Mouse (Mus musculus) heart, embryonic 13.5 days (tissue): ENCODE measurements around the gene Sco1. TPM values are rescaled to one million over a fixed set of nuclear protein-coding genes. Genes with fewer than 3 reads are reported as not detected.
"Not testable (repeated sequence)": the region's sequence is repeated elsewhere in the genome, so short reads cannot be mapped to it uniquely, and the experiment has no call there.

Experiments
- ATAC-seq: fragments of 200-750 bp; cut with Nextera tagmentation; 2 replicates; pipeline ENCODE4 v1.8.0; 2017; ENCODE audit warnings: moderate TSS enrichment; ENCODE audit not compliant: insufficient number of reproducible peaks, low FRiP score, low TSS enrichment; ENCODE audit errors: extremely low read depth
- H3K27ac ChIP-seq: fragments of 300-500 bp; sonication (generic); replicated peaks from 2 replicates; pipeline ENCODE4 v1.5.1; 2015; ENCODE audit warnings: moderate library complexity, mild to moderate bottlenecking, inconsistent platforms
- H3K27me3 ChIP-seq: fragments of 300-500 bp; sonication (generic); replicated peaks from 2 replicates; pipeline ENCODE4 v1.6.1; 2015; ENCODE audit warnings: mild to moderate bottlenecking, inconsistent platforms
- H3K36me3 ChIP-seq: fragments of 300-500 bp; sonication (generic); 2 replicates; pipeline ENCODE4 v1.6.1; 2015; ENCODE audit warnings: mild to moderate bottlenecking, inconsistent platforms
- H3K4me1 ChIP-seq: fragments of 300-500 bp; sonication (generic); 2 replicates; pipeline ENCODE4 v1.6.1; 2015; ENCODE audit warnings: inconsistent platforms
- H3K4me2 ChIP-seq: fragments of 300-500 bp; sonication (generic); 2 replicates; pipeline ENCODE4 v1.6.1; 2015; ENCODE audit warnings: inconsistent platforms, mild to moderate bottlenecking, moderate library complexity
- H3K4me3 ChIP-seq: fragments of 300-500 bp; sonication (generic); 2 replicates; pipeline ENCODE4 v1.5.1; 2015; ENCODE audit warnings: moderate library complexity, mild to moderate bottlenecking, inconsistent platforms
- H3K9ac ChIP-seq: fragments of 300-500 bp; sonication (generic); 2 replicates; pipeline ENCODE4 v1.6.1; 2015; ENCODE audit warnings: inconsistent platforms, mild to moderate bottlenecking, moderate library complexity
- H3K9me3 ChIP-seq: fragments of 300-500 bp; sonication (generic); 2 replicates; pipeline ENCODE4 v1.6.1; 2016; ENCODE audit warnings: inconsistent platforms
- WGBS: fragments of 180-500 bp; shearing (Covaris S2); methylation state at CpG from one replicate; pipeline ENCODE4 v1.1.7; 2015; ENCODE audit warnings: mixed read lengths; 5-methylcytosine and 5-hydroxymethylcytosine counted together
- polyA plus RNA-seq: library from polyadenylated mRNA; unstranded; fragments of >200 nt; fragmentation: Nextera tagmentation; extraction: Ambion mirVana; gene quantifications from 2 replicates; pipeline ENCODE4 v1.2.1, GENCODE M21; 2015

Sco1 gene
- polyA plus RNA-seq, 1 experiment from 2014 or later, result 18.8 TPM

- H3K27ac ChIP-seq, result no peak overlapping the region
- no peak for ATAC-seq
Observed at GRCm38 (mm10) chr11:67086467-67087164, 34.1 kb downstream of the Sco1 start.

GRCm38 (mm10) chr11:67087225-67087624, 34.8 kb downstream of the Sco1 start:
- Histone ChIP-seq H3K4me3 (no peak overlapping the region), H3K4me1 (no peaks in the 10 kb centered on the region), H3K36me3 (no peaks in the 10 kb centered on the region), H3K27me3 (peaks cover 73% of the 10 kb centered on the region), H3K9ac (no peak overlapping the region), H3K9me3 (no peaks in the 10 kb centered on the region), H3K4me2 (no peak overlapping the region), H3K27ac (no peak overlapping the region)
- no peak for ATAC-seq
- 80% methylated on average over 12 of the region's 12 CpGs for WGBS

More at GRCm38 (mm10) chr11:67086467-67087164, 34.1 kb downstream of the Sco1 start:
- H3K4me1 ChIP-seq, result peaks cover 1% of the 10 kb centered on the region; the same call in 1 of the 2 replicates
- 50% methylated on average over 9 of the region's 9 CpGs for WGBS
- H3K4me2 ChIP-seq, result no peak overlapping the region
- H3K36me3 ChIP-seq, result no peaks in the 10 kb centered on the region
- no peak overlapping the region for H3K9ac ChIP-seq
- peaks cover 71% of the 10 kb centered on the region for H3K27me3 ChIP-seq
- H3K4me3 ChIP-seq, result no peak overlapping the region
- no peaks in the 10 kb centered on the region for H3K9me3 ChIP-seq

- H3K27me3 ChIP-seq, result peaks cover 70% of the 10 kb centered on the region
- H3K36me3 ChIP-seq, H3K9me3 ChIP-seq, H3K4me2 ChIP-seq, H3K4me1 ChIP-seq, H3K27ac ChIP-seq, ATAC-seq, H3K9ac ChIP-seq, H3K4me3 ChIP-seq: not testable (repeated sequence)
- WGBS, result 82% methylated on average over 12 of the region's 12 CpGs
Observed at GRCm38 (mm10) chr11:67092354-67092753, 39.9 kb downstream of the Sco1 start.

- no peak overlapping the region for H3K9ac ChIP-seq
- H3K4me3 ChIP-seq, result no peak overlapping the region
- peaks cover 66% of the 10 kb centered on the region for H3K27me3 ChIP-seq
- H3K27ac ChIP-seq, result no peak overlapping the region
- no peaks in the 10 kb centered on the region for H3K36me3 ChIP-seq
- WGBS, result 74% methylated on average over 9 of the region's 9 CpGs
- H3K9me3 ChIP-seq, result no peaks in the 10 kb centered on the region
- H3K4me2 ChIP-seq, result no peak overlapping the region
- no peaks in the 10 kb centered on the region for H3K4me1 ChIP-seq
- no peak for ATAC-seq
Observed at GRCm38 (mm10) chr11:67093201-67093600, 40.7 kb downstream of the Sco1 start.

GRCm38 (mm10) chr11:67093652-67094051, 41.2 kb downstream of the Sco1 start:
- Histone ChIP-seq H3K27me3 (peaks cover 66% of the 10 kb centered on the region), H3K9ac (no peak overlapping the region), H3K9me3 (no peaks in the 10 kb centered on the region), H3K27ac (no peak overlapping the region), H3K4me2 (no peak overlapping the region), H3K4me3 (no peak overlapping the region), H3K36me3 (no peaks in the 10 kb centered on the region), H3K4me1 (no peaks in the 10 kb centered on the region)
- WGBS, result 91% methylated on average over 5 of the region's 5 CpGs
- ATAC-seq, result no peak

- no peak for ATAC-seq
- peaks cover 64% of the 10 kb centered on the region for H3K27me3 ChIP-seq
- no peak overlapping the region for H3K9ac ChIP-seq
- no peaks in the 10 kb centered on the region for H3K36me3 ChIP-seq
- 56% methylated on average over 29 of the region's 29 CpGs for WGBS
- H3K4me1 ChIP-seq, result no peaks in the 10 kb centered on the region
- H3K4me3 ChIP-seq, result no peak overlapping the region
- no peak overlapping the region for H3K27ac ChIP-seq
- H3K4me2 ChIP-seq, result peak overlapping the region; percentile 18; the same call in 1 of the 2 replicates
- H3K9me3 ChIP-seq, result no peaks in the 10 kb centered on the region
Observed at GRCm38 (mm10) chr11:67094470-67094869, 42.0 kb downstream of the Sco1 start.

GRCm38 (mm10) chr11:67097709-67098108, 45.2 kb downstream of the Sco1 start:
- Histone ChIP-seq H3K36me3 (no peaks in the 10 kb centered on the region), H3K9ac (no peak overlapping the region), H3K4me1 (no peaks in the 10 kb centered on the region), H3K4me3 (no peak overlapping the region), H3K9me3 (no peaks in the 10 kb centered on the region), H3K27ac (no peak overlapping the region), H3K4me2 (no peak overlapping the region), H3K27me3 (peaks cover 57% of the 10 kb centered on the region)
- ATAC-seq, result no peak
- 80% methylated on average over 10 of the region's 10 CpGs for WGBS

GRCm38 (mm10) chr11:67098427-67098826, 46.0 kb downstream of the Sco1 start:
- Histone ChIP-seq H3K9ac (no peak overlapping the region), H3K4me3 (no peak overlapping the region), H3K4me1 (no peaks in the 10 kb centered on the region), H3K36me3 (no peaks in the 10 kb centered on the region), H3K27me3 (peaks cover 52% of the 10 kb centered on the region), H3K27ac (no peak overlapping the region), H3K4me2 (no peak overlapping the region), H3K9me3 (no peaks in the 10 kb centered on the region)
- ATAC-seq, result no peak
- WGBS, result 71% methylated on average over 11 of the region's 11 CpGs

GRCm38 (mm10) chr11:67099241-67099640, 46.8 kb downstream of the Sco1 start:
- peaks cover 3% of the 10 kb centered on the region; the same call in 1 of the 2 replicates for H3K4me1 ChIP-seq
- H3K9ac ChIP-seq, result no peak overlapping the region
- H3K27me3 ChIP-seq, result peaks cover 44% of the 10 kb centered on the region
- no peak overlapping the region for H3K27ac ChIP-seq
- WGBS, result 86% methylated on average over 16 of the region's 16 CpGs
- H3K4me2 ChIP-seq, result no peak overlapping the region
- no peak overlapping the region for H3K4me3 ChIP-seq
- no peaks in the 10 kb centered on the region for H3K36me3 ChIP-seq
- H3K9me3 ChIP-seq, result no peaks in the 10 kb centered on the region
- peak; percentile 11; the same call in 1 of the 2 replicates for ATAC-seq

- no peak for ATAC-seq
- no peaks in the 10 kb centered on the region for H3K36me3 ChIP-seq
- peaks cover 12% of the 10 kb centered on the region for H3K4me1 ChIP-seq
- H3K4me3 ChIP-seq, result no peak overlapping the region
- peaks cover 39% of the 10 kb centered on the region for H3K27me3 ChIP-seq
- H3K27ac ChIP-seq, result no peak overlapping the region
- no peaks in the 10 kb centered on the region for H3K9me3 ChIP-seq
- no peak overlapping the region for H3K4me2 ChIP-seq
- no peak overlapping the region for H3K9ac ChIP-seq
- 25% methylated on average over 6 of the region's 6 CpGs for WGBS
Observed at GRCm38 (mm10) chr11:67100169-67100568, 47.7 kb downstream of the Sco1 start.

GRCm38 (mm10) chr11:67101713-67102112, 49.2 kb downstream of the Sco1 start:
- Histone ChIP-seq H3K4me3 (no peak overlapping the region), H3K4me1 (peaks cover 26% of the 10 kb centered on the region), H3K27me3 (peaks cover 27% of the 10 kb centered on the region), H3K9me3 (no peaks in the 10 kb centered on the region), H3K36me3 (no peaks in the 10 kb centered on the region), H3K9ac (no peak overlapping the region), H3K4me2 (no peak overlapping the region), H3K27ac (no peak overlapping the region)
- 39% methylated on average over 5 of the region's 8 CpGs for WGBS
- no peak for ATAC-seq

GRCm38 (mm10) chr11:67103256-67103655, 50.8 kb downstream of the Sco1 start:
- no peak for ATAC-seq
- 76% methylated on average over 9 of the region's 9 CpGs for WGBS
- no peaks in the 10 kb centered on the region for H3K36me3 ChIP-seq

More at GRCm38 (mm10) chr11:67103256-67103655, 50.8 kb downstream of the Sco1 start:
- Histone ChIP-seq H3K27ac (no peak overlapping the region), H3K9ac (no peak overlapping the region), H3K4me2 (no peak overlapping the region), H3K9me3 (no peaks in the 10 kb centered on the region), H3K4me3 (no peak overlapping the region), H3K27me3 (peaks cover 16% of the 10 kb centered on the region), H3K4me1 (peaks cover 27% of the 10 kb centered on the region)
